Mouse (Mus musculus) C2C12 (cell line): ENCODE results near the gene Mapk1ip1.

Source experiments
- CEBPB ChIP-seq: IDR thresholded peaks from one replicate; pipeline ENCODE4 v1.6.1; 2011; ENCODE audit warnings: low read depth, mild to moderate bottlenecking, control low read depth, moderate library complexity
- CTCF ChIP-seq: IDR thresholded peaks from one replicate; pipeline ENCODE4 v1.5.1; 2011; ENCODE audit not compliant: control insufficient read depth, insufficient read depth, insufficient read length
- MAX ChIP-seq: IDR thresholded peaks from one replicate; pipeline ENCODE4 v1.6.1; 2011; ENCODE audit warnings: mild to moderate bottlenecking, control low read depth
- MYOG ChIP-seq: IDR thresholded peaks from one replicate; pipeline ENCODE4 v1.6.1; 2011; ENCODE audit not compliant: control insufficient read depth, insufficient read length; ENCODE audit errors: extremely low read depth
- USF1 ChIP-seq: IDR thresholded peaks from one replicate; pipeline ENCODE4 v1.6.1; 2011; ENCODE audit warnings: low read depth, mild to moderate bottlenecking, control low read depth, moderate library complexity

DNA sequence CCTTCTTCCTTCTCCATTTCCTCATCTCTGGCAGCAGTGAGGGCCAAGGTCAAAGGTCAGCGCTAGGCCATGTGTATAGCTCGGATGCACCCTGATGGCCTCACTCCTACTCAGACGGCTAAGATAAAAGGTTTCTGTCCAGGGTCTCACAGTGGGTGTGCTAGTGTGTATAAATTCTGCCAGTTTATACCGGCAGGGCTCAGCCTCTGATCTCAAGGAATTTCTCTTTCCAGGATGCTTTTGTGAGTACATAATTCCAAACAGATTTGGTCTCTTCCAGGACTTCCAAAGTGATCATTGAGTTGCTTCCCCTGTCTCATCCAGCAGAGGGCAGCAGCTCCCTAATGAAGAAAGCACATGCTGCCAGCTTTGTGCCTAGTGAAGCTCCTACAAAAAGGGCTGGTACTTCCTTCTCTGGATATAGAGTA, 5.5 kb downstream of the Mapk1ip1 start:
- peak; percentile 58 for TF ChIP-seq CTCF
- TF ChIP-seq MAX = no peak
- TF ChIP-seq MYOG = no peak
- TF ChIP-seq USF1 = no peak
- TF ChIP-seq CEBPB = no peak
